Mouse (Mus musculus) lung, postnatal 0 days (tissue): ENCODE measurements at regions not wholly inside any gene's neighbourhood (a gene's known extent, or its start where the extent isn't known, plus 50 kb on each side); places are given as distances from the start of the nearest gene placed in this dataset.

Source experiments
- CTCF ChIP-seq: IDR thresholded peaks from 2 replicates; pipeline ENCODE4 v1.5.1; 2016; ENCODE audit warnings: antibody characterized with exemption, mild to moderate bottlenecking
- EP300 ChIP-seq: IDR thresholded peaks from 2 replicates; pipeline ENCODE4 v1.6.1; 2016; ENCODE audit warnings: antibody characterized with exemption, mild to moderate bottlenecking, control low read depth

- TF ChIP-seq CTCF (no peak), EP300 (no peak)
Measured at GRCm38 (mm10) chr17:83908811-83909210, 61.0 kb upstream of the Haao start.
